Mouse (Mus musculus): ENCODE data around the gene Tenm4. TPM values are rescaled to one million over a fixed set of nuclear protein-coding genes. Genes with fewer than 3 reads are reported as not detected.

The Tenm4 gene
- total RNA-seq, 2 experiments from 2014 or later: 16.0 to 23.0 TPM

DNA sequence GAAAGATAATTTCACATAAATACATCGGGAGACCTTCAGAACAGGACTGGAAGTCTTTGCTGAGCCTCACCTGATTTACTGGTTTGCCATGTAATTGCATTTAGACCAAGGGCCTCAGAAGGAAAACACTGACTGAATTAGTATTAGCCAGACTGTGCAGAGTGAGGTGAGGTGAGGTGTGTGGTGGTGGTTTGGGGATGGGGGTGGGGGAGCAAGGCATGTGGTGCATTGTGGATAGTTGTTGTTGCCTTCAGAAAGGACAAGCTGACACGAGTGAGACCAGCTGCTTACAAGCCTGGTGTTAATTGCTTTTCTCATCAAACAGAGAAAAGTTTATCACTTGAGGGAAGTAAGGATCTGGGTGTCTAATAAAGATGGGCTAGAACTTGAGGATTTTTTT, 664.3 kb downstream of the Tenm4 start:
- no peak for DNase-seq (ENCODE audit: low spot score in 2 of 2)

DNA sequence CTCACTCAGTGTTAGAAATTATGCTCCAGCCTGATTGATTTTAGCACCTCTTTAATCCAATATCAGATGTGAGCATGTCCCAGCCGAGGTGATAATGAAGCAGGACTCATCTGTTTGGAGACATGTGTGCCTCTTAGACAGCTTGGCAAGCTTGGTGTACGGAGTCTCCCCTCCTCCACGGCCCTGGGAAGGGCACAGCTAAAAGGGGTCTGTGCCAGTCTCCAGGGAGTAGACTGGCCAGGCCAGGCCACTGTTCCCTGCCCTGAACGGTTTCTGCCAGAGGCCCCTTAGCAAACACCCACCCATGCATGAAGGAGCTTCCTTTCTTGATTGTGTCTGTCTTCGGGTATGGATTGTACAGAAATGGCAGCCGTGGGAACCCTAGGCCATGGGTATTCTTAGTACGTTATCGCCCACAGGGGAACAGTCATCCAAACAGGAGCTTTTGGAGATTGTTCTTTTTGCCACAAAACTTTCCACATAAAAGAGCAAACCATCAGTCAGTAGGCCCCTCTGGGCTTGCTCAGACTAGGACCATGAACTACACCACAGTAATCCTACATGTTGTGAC, 667.3 kb downstream of the Tenm4 start:
- DNase-seq (ENCODE audit: low spot score in 2 of 2): no peak

DNA sequence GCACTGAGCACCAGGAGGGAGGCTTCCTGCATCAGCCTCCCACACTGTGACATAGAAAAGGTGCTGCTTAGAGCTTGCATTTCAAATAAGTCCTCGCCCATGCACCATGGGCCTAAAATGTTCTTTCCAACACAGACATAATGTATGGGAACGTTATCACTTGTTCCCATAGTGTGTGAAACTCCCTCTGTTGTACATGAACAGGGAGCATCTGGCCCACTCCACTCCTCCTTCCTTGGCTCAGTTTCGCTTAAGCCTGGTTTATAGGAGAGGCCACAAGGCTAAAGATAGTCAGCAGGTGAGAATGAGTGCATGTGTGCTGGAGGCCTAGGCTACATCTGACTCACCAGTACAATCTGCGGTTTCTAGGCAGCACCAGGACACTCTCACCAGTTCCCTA, 667.9 kb downstream of the Tenm4 start:
- no peak for DNase-seq (ENCODE audit: low spot score in 2 of 2)

DNA sequence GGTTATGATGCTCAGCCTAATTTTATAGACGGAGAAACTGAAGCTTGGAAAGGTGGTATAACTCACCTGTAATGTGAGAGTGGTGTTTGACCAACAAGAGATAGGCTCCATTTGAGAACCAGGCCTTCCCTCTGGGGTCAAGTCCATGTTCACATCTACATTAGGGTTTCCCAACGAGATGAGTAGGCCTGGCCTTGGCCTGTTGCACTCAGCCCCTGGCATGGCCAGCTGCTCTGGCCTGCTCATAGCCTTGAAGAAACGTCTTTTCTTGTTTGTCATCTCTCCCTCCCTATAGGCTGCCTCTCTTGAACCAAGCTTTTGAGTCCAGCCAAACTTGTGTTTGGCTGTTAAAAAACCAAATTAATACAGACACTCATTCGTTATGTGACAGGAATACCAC, 668.5 kb downstream of the Tenm4 start:
- DNase-seq (ENCODE audit: low spot score in 2 of 2): no peak

DNA sequence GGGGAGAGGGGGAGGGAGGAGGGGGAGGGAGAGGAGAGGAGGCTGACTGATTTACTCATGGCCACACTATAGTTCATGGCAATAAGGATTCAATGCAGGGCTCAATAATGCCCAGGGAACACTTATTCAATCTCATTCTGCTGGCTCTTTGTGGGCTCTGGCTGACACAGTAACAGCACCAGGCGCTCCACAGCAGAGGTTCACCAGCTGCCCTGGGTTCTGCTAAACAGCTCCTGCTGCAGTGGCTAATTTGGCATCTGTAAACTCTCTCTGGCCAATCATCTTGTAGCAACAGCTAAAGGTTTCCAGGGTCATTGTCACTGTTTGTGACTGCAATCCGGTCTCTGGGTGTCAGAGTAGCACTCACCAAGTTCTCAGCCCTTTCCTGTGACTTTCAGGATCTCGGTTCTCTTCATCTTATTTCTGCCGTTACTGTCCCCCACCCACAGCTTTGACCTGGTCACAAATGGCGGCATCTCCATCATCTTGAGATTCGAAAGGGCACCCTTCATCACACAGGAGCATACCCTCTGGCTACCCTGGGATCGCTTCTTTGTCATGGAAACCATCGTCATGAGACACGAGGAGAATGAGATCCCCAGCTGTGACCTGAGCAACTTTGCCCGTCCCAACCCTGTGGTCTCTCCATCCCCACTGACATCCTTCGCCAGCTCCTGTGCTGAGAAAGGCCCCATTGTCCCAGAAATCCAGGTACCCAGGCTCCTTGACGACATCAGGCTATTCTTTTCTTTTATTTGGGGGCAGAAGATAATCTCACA, 671.6 kb downstream of the Tenm4 start:
- DNase-seq (ENCODE audit: low spot score in 2 of 2): no peak

DNA sequence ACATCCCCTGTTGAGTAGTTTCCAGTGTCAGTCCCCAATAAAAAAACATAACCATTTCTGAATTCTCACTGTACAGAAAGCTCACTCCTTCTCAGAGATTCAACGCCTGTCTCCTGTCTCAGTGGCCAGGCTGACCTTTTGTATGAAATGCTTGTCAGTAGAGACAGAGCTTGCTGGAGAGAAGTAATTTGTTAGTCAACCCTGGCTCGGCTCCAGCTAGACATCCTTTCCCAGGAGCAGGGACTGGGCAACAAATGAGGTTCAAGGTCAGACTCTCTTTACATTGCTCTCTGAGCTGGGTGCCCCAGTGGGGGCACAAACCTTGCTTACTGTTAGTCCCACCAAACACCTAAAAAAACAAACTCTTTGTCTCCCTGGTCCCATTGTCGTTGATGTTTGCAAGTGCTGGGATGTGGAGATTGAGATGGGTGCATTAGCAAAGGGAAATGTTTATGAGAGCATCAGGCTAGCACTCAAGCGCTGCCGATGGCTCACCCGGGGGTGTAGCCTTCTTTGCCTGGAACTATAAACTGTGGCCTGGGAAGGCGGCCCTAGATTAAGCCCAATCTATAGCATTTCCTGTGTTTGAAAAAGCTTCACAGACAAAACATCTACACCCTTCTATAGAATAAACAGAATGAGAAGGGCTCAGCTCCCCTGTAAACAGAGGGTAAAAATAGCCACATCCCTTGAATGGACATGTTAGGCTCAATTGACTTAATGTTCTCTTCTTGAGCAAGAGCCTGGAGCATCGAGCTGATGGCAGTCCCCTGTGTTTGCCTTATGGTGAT, 673.3 kb downstream of the Tenm4 start:
- DNase-seq (ENCODE audit: low spot score in 2 of 2): no peak

DNA sequence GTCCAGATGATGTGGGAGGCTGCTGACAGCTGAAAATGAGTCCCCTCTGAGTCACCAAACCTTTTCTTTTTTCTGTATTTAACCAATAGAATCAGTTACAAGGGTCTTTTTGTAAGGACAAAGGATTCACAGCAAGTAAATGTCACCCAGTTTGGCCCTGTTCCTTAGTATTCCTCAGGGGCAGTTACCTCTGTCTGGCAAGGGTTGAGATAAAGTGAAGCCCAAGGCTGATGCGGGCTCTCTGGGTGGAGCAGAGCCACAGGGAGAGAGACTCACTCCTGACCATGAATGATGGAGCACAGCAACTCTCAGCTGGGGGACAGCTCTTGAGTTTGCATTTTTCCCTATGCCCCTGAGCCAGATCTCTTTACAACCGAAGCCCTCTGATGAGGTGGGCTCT, 681.7 kb downstream of the Tenm4 start:
- no peak for DNase-seq (ENCODE audit: low spot score in 2 of 2)

DNA sequence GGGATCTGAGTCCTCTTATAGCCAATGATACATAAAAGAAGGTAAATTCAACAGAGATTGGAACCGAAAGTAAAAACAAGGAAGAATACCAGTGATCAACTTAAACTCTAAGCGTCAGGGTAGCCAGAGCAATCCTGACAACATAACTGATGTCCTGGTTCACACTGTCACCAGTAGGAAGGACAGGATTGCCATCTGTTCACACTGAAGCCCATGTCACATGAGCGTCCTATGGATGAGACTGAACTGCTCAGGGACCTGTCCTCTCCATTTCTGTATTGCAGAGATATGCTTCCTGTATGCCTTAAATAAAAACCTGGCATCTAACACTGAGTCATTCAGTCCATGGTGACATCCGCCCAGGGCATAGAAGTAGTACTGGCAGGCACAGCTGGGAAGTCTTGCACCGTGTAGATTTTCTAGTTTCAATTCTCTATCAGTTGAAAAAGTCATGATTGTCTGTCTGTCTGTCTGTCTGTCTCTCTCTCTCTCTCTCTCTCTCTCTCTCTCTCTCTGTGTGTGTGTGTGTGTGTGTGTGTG, 684.9 kb downstream of the Tenm4 start:
- DNase-seq (ENCODE audit: low spot score in 2 of 2): no peak

DNA sequence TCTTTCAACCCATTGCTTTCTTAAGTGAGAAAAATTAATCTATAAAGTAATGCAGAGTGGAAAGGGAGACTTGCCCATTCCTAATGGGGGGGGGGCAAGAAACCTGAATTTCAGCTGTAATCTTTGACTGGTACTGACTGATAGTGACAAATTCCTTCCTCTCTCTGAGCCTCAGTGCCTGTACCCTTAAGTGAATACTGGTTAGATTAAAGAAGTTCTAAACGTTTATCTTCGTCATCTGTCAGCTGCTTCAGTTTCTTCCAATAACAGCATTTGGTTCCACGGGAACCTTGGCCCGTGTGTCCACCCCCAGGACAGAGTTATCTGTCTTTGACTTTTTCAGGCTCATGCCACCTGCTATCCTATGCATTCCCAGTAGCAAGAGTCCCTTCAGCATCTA, 685.5 kb downstream of the Tenm4 start:
- DNase-seq (ENCODE audit: low spot score in 2 of 2): no peak

DNA sequence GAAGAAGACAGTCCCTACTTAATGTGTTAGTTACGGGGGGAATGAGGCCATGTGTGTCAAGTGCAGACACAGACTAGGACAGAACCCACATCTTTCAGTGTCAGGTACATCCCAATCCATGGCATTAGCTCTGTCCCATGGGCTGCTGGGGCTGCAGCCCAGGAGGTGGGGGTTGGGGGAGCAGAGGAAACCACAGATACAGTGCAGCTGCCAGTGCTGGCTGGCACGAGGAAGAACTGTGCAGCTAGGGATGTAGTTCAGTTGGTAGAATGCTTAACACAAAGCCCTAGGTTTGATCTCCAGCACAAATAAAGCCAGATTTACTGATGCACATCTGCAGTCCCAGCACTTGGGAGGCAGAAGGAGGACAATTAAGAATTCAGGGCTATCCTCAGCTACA, 688.0 kb downstream of the Tenm4 start:
- DNase-seq (ENCODE audit: low spot score in 2 of 2): no peak

DNA sequence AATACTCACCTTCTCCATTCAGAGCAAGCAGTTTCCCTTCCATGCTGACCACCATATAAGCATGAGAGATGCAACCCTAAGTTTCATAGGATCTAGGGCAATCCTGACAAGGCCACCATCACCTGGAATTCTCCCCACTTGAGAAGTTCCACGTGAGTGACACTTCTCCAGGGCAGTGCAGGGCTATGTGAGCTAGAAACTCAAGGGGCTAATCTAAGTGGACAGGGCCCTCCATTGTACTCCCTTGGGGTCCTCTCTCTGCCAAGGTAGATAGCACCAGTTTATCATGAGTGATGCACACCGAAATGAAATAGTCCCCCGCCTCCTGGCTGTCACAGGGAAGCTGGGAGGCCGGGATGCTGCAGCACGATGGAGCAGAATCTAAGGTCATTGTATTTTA, 688.6 kb downstream of the Tenm4 start:
- no peak for DNase-seq (ENCODE audit: low spot score in 2 of 2)

DNA sequence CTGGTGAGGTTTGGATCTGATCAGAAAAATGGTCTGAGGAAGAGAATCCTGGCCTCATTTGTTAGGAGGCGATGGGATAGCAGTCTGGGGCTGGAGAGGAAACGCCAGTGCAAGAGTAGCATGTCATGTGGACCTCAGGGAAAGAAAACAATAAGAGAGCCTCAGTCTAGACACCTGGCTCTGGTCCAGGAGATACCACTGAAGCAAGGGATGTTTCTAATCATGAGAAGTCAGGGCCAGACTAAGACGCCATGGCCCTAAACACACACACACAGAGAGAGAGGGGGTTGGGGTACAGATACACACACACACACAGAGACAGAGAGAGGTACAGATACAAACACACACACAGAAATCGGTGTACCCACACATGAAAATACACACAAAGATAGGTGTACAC, 689.6 kb downstream of the Tenm4 start:
- DNase-seq (ENCODE audit: low spot score in 2 of 2): no peak

DNA sequence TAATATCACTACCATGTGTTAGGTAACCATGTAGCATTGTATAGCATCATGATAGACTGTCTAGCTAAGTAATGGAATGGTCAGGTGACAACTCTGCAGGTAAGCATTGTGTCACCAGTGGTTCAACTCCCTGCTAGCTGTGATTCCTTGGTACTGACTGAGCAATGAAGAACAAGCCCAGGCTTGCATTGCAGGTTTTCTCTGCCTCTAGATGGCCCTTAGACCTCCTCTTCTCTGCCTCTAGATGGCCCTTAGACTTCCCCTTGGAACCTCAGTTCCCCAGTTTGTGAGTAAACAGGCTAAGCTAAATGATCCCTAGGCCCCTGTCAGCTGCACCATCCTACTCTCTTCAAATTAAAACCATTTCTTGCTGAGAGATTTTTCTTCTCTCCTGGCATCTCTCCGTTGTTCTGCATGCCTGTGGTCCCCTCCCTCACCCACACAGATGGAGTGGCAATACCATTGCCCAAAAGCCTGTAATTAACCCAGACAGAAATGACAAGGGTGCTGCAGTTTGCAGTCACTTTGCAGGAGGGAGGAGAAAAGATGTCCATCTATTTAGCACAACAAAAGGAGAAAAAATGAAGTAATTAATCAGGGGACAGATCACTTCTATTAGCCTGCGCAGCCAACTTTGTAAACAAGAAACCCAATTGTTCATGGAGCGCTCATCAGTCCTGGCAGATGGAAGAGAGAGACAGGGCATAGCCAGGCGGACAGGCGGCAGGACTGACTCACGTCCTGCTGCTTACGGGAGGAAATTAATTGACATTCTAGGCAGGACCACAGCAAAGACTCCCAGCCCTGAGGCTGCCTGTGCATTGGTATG, 694.1 kb downstream of the Tenm4 start:
- DNase-seq (ENCODE audit: low spot score in 2 of 2): no peak

DNA sequence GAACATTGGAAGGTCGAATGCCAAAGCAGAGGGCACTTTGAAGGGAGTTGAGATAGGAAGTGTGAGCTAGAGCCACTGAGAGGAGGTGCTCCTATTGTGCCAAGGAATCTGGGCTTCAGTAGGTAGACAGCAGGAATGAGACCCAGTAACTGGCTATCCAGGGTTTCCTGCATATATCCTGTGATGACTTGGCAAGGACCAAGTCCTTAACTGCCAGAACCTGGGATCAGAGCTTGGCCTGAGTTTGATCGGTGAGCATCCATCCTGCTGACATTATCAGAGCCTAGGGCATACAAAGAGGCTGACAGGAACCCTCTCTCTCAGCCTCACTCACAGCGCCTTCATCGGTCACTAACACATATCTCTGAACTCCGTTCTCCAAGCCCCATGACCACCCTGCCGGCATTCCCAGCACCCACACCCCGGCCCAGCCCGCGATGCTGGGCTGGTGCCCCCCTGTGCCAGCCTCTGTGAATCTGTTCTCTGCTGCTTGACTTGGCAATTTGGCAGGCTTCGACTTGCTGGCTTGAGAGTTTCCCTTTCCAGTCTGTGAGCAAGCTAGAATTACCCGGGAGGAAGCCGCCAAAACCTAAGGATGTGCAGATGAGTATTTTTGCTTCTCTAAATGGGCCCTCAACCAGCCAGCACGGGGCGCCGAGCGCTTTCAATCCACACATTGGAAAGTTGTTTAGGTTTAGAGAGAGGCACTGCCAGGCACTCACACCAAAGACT, 698.2 kb downstream of the Tenm4 start:
- peak in 1 of 2 experiments; percentile 22 for DNase-seq (ENCODE audit: low spot score in 2 of 2)

DNA sequence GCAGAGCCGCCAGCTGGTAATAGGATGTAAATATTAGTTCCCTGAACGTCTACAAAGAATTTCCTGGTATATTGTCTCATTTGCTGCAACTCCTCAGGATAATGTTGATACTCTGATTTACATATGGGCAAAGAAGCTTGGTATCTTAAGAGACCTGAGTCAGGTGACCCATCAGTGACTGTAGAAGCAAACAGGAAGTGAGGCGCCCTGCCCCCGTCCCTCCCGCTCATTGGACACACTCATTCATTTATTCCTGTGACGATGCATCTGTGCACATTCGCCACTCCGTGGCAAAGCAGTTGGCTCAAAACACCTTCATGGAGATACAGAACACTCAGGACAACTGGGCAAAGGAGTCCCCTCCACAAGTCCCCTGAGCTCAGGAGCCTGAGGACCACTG, 699.4 kb downstream of the Tenm4 start:
- DNase-seq (ENCODE audit: low spot score in 2 of 2): no peak

DNA sequence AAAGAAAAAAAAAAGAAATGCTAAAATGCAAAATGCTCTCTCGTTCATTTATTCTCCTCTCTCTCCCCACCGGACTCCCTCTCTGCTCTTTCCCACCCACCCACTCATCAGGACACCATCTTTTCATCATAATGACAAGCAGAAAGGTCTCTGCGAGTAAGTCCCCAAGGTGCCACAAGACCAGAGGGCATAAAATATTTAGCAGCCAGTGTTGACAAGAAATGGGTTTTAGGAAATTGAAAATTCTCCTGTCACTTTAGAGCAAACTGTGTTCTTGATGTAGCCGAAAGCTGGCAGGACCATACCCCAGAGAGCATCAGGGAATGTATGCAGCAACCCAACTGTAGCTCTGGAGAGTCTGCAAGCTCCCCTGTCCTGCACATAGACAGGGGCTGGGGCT, 700.0 kb downstream of the Tenm4 start:
- DNase-seq (ENCODE audit: low spot score in 2 of 2): no peak

DNA sequence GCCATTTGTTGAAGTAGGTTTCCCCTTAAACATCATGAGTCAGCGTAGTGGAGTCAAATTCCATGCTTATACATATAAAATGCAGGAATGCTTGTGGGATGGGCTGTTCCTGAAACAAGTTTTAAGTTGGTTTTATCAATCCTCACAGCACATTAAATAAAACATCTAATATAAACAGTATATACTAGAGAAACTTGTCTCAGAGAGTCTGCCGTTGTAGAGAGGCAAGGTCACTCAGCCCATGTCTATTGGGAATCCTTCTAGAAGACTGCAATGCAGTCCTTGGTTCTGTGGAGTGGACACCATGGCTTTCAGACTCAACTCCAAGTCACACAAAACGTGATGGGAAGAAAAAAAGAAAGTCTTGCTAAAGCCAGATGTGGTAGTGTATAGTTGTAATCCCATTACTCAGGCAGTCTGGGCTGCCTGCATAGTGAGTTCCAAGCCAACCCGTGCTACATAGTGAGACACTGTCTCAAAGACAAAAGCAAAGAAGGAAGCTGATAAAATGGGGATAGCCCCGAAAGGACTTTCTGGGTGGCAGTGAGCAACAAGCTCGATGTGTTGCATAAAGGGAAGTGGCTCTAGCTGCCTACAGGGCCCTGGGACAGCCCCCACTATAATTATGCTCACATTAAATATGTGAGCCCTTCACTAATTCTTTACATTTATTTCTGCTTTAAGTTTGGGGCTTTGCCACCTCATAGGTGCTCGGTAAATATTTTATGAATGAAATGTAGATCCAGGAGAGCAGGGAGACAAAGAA, 707.6 kb downstream of the Tenm4 start:
- no peak for DNase-seq (ENCODE audit: low spot score in 2 of 2)

DNA sequence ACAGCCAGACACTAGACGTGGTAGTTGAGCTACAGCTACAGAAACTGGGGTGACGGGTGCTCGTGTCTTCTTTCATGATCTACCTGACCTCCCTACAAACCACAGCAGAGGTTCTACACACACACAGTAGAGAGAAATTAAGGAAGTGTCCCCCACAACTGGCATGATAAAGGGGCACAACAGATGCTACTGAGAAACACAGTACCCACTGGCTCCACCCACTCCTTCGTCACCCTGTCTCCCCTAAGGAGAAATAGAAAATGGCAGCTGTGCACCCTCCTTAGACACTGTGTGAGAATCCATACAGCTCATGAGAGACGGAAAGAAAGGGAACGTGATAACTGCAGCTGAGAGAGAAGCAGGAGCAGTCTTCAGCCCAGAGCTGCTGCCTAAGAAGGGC, 708.5 kb downstream of the Tenm4 start:
- no peak for DNase-seq (ENCODE audit: low spot score in 2 of 2)

DNA sequence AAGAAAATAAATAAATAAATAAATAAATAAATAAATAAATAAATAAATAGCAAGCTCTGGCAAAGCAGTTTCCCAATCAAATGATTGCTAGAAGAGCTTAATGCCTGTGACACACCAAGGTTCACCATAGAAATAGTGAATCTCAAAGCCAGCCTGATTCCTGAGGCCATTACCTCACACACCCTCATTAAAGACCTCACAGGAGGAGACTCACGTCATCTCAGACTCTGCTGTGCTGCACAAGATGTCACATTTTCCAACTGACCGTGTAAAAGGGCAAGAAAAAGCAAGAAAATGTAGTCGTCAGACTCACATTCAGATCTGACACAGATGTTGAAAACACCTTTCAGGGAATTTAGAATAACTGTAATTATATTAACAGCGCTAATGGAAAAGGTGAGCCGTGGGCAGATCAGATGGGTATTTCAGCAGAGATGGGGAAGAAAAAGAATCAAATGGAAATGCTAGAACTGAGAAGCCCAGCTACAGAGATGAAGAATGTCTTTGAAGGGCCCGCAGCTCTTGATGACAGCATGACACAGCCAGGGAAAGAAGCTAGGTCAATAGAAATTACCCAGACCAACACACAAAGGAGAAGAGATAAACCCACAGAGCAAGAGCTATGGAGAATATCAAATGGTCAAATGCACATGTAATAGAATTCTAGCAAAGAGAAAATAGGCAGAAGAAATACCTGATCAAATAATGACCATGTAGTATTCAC, 709.3 kb downstream of the Tenm4 start:
- no peak for DNase-seq (ENCODE audit: low spot score in 2 of 2)

All from gastrocnemius, postnatal 4 days (tissue).